Mouse (Mus musculus): ENCODE measurements at regions not wholly inside any gene's neighbourhood (a gene's known extent, or its start where the extent isn't known, plus 50 kb on each side); places are given as distances from the start of the nearest gene placed in this dataset.

DNA sequence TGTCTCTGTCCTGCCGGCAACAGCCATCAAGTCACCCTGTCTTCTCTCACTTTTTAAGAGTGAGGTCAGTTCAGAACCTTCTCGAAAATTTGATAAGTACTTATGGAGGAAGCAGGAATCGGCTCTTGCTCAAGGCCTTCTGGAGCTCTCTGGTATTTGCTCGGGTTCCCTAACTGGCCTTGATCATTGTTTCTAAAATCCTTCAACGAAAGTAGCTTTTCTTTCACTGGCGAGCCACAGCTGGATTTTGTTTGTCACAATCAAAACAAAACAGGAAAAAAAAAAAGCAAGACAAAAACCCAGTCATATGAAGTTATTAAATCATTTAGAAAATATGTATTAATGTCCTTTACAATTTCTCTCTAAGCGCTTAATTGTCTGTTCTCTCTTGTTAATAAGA is 156.6 kb upstream of the Tex13c2 start:
- no peak for DNase-seq (ENCODE audit: low read depth, low spot score)

DNA sequence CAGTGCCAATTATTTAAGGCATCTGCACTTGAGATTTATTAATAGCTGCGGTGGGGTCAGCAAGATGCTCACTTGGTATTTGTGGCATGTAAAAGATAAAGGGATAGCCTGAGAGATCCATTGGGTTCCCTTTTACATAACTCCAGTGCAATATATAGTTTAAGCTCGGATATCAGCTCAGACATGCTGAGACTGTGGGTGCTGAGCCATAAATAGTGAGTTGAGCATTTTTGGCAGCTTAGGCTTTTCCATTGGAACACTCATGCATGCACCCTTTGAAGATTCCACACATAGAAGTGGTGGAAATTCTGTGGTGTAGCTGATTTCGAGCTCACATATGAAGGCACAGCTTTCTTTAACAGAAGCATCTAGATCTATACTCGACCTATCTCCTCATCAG is 155.9 kb upstream of the Tex13c2 start:
- DNase-seq (ENCODE audit: low read depth, low spot score), result no peak

- peak; percentile 19 for DNase-seq (ENCODE audit: low read depth, low spot score)
Measured at GRCm38 (mm10) chrX:42334794-42335193, 154.7 kb upstream of the Tex13c2 start.

- no peak for DNase-seq (ENCODE audit: low read depth, low spot score)
Measured at GRCm38 (mm10) chrX:42336772-42337171, 152.7 kb upstream of the Tex13c2 start.

DNA sequence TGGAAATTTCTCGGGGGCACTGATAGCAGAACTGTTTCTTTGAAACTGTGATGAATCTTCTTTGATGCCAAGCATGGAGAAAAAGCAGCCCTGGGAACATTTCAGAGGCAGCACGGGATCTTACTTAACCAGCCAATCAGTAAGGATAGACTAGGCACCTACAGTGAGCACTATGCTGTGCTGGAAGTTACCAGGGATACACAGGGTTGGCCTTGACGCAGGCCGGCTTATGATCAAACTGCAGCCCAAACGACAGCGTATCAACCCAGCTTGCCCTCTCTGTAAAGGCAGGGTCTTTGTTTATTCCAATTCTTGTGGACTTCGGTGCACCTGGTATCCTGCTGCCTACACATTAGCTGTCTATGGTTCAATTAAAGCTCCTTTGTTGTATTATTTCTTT is 147.1 kb upstream of the Tex13c2 start:
- DNase-seq (ENCODE audit: low read depth, low spot score), result peak; percentile 10

GRCm38 (mm10) chrX:42342951-42343879 is 146.3 kb upstream of the Tex13c2 start:
- peak; percentile 70 for DNase-seq (ENCODE audit: low read depth, low spot score)

GRCm38 (mm10) chrX:42352610-42353254 is 136.8 kb upstream of the Tex13c2 start:
- DNase-seq (ENCODE audit: low read depth, low spot score), result no peak

DNA sequence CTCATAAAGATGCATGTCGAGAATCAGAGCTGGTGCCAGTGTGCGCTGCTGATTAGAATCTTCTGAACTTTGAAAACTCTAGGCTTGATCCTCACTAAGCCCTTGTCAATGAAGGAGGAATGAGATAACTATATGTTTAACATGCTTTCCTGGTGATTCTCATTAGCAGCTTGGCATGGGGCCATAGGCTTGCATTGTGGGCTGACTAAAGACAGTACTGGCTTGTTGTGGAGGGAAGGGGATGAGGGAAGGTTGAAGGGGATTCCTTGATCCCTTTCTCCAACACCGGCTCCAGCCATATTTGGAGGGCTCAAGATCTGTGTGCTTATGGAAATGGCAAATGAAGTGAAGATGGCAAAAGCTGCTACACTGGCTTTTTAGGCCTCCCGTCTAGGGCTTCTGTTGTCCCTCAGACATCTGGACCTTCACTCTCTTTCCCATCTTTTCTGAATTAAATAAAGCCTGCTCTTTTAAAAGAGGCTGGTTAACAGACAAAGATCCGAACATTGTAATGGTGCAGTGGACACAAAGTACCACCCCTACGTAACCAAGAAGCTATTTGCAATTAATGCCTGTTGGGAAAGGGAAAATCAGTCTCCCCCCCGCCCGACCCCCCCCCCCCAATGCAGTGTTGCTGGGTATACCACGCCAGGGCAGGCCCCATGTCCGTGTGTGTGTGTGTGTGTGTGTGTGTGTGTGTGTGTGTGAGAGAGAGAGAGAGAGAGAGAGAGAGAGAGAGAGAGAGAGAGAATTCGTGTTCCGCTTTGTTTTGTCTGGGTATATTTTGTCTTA is 129.9 kb upstream of the Tex13c2 start:
- DNase-seq (ENCODE audit: low read depth, low spot score), result no peak

DNA sequence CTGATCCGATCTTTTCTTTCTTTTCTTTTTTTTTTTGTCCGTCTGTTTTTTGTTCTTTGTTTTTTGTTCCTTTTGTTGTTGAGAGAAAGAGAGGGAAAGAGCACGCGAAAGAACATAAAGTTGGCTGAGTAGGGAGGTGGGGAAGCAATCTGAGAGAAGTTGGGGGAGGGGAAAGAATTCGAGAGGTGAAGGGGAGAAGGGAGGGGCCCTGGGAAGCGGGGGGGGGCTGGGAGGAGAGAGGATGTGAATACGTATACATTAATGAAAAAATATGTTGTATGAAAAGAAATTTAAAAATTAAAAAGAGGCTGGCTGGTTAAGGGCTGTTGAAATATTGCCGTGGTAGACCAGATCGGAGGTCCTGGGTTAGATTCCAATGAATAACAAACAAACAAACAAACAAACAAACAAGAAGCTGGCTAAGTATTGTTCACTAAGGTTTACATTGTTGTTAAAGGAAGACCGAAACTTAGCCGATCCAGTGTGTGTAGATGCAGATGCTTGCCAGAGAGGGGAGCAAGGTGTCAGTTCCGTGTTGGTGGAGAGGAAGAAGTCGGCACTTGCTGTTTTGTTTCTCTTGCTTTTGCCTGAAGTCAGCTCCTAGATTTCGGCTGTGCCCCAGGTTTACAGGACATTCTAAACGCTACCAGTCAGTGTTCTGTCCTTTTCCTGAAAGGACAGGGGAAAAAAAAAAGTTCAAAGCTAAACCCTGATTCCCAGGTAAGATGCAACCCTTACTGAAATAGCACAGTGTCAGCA is 129.1 kb upstream of the Tex13c2 start:
- peak; percentile 38 for DNase-seq (ENCODE audit: low read depth, low spot score)

DNA sequence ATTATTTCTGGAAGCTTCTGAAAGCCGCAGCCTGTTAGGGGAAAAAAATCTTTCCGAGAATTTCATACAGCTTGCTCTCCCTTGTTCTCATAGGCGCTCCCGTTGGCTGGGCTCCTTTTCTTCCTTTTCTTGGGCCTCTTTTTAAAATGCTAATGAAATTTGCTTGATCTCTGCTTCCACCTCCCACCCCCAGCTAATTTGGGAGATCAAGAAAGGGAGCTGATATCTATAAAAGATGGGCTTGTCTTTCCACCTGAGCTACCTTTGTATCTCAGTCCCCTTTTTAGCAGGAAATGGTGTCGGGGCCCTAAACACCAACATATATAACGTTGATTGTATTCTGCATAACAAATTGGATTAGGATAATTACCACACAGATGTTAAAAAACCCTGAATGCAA is 128.5 kb upstream of the Tex13c2 start:
- no peak for DNase-seq (ENCODE audit: low read depth, low spot score)

DNA sequence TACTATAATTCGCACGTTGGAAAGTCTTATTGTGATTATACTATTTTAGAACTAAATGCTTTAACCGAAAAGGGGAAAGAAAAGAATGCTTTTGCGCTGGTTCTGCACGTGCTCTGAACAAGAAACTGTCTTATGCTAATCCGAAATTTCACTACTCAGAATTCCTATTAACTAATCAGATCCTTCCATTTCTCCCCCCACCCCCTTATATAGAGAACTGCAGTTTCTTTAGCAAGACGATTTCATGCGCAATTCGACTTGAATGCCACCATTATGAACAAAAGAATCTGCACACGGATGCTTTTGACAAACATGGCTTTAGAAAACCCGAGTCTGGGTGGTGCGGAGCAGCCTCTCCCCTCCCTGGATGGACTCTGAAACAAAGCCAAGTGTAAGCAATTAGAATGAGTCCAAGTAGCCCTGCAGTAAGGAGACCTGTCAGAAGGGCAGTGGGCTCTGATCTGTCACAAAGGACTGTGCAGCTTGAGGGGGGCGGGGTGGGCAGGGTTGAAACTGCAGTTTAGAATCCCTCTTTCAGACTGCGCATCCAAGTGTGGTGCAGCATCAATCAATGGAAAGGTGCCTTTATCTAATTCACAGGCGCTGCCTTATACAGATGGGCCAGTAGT is 128.0 kb upstream of the Tex13c2 start:
- DNase-seq (ENCODE audit: low read depth, low spot score), result peak; percentile 9

DNA sequence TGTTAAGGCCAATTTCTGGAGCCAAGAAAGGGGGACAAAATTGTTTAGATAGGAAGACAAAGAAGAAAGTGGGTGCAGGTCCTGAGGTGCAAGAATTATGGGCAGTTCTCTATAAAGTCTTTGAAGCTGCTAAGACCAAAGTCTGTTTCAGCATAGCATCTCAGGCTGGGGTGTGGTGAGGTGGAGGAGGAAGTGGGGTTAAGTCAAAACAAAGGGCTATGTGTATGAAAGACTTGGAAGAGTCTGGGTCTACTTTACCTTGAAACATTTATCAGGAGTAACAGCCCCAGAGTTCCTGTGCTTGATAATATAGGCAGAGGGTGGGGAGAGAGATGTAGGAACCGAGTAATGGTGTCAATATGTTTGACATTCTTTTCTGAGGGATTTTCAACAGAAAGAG is 125.4 kb upstream of the Tex13c2 start:
- DNase-seq (ENCODE audit: low read depth, low spot score), result no peak

- no peak for DNase-seq (ENCODE audit: low read depth, low spot score)
Measured at GRCm38 (mm10) chrX:42373794-42374398, 115.6 kb upstream of the Tex13c2 start.

- no peak for DNase-seq (ENCODE audit: low read depth, low spot score)
Measured at GRCm38 (mm10) chrX:42393836-42394556, 95.5 kb upstream of the Tex13c2 start.

DNA sequence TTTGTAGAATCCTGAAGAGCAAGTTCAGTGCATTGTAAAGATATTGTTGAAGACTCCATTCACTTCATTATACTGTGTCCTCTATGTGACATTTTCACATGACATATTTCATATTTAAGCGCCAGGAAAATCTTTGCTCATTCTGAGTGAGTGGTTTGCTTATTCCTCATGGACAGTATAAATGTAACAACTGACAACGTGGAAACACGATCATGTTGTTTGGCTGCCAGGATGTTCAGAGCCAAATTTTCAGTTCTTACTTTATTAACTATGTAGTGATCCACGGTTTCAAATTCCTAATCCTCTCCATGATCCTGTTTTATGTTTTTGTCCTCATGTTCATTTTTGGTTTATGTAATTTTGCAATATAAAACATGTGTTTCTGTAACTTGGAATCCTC is 93.0 kb upstream of the Tex13c2 start:
- no peak for DNase-seq (ENCODE audit: low read depth, low spot score)

- DNase-seq (ENCODE audit: low read depth, low spot score), result no peak
Measured at GRCm38 (mm10) chrX:42398836-42399235, 90.7 kb upstream of the Tex13c2 start.

DNA sequence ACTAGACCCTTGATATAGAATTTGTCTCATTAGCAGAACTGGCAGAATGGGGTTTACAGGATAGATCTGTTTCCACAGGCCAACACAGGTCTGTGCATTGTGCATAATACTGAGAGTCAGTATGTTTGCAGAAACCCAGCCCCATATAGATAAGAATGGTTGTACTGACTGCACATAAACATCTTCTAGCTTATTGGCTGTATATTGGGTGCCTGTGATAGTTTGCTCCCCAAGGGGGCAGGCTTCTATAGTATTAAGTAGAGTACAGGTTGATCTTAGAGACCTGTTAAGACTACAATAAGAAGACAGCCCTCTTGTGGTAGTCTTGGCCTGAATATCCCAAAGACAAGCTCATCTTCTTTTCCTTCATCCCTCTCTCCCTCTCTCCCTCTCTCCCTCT is 90.1 kb upstream of the Tex13c2 start:
- peak; percentile 12 for DNase-seq (ENCODE audit: low read depth, low spot score)

- no peak for DNase-seq (ENCODE audit: low read depth, low spot score)
Measured at GRCm38 (mm10) chrX:42401091-42401490, 88.4 kb upstream of the Tex13c2 start.

GRCm38 (mm10) chrX:42401564-42402334 is 87.7 kb upstream of the Tex13c2 start:
- DNase-seq (ENCODE audit: low read depth, low spot score), result peak; percentile 18
